Mouse (Mus musculus) hematopoietic stem cell, adult 5-6 weeks (primary cell): ENCODE measurements around the gene Bcl3. TPM values are rescaled to one million over a fixed set of nuclear protein-coding genes. Genes with fewer than 3 reads are reported as not detected.

ENCODE experiments used
- ATAC-seq, 2 experiments: fragments of 125-278 bp in 1 of 2; replicated peaks in 1 of 2; 2 replicates each; pipeline ENCODE4 v1.8.0; 2016 to 2017; ENCODE audit warnings: inconsistent platforms in 2 of 2, mild to moderate bottlenecking in 2 of 2, moderate number of reproducible peaks in 2 of 2, low read depth in 1 of 2, moderate TSS enrichment in 1 of 2; ENCODE audit not compliant: low FRiP score in 2 of 2, poor library complexity in 2 of 2, severe bottlenecking in 2 of 2, insufficient read depth in 1 of 2, low TSS enrichment in 1 of 2
- total RNA-seq: library from RNA; stranded (forward); fragments of 172-1452, 232-1000 nt; gene quantifications from 2 replicates; pipeline ENCODE4 v1.2.3, GENCODE M21; 2017

The Bcl3 gene
- total RNA-seq, 1 experiment from 2014 or later: 5.3 TPM

DNA sequence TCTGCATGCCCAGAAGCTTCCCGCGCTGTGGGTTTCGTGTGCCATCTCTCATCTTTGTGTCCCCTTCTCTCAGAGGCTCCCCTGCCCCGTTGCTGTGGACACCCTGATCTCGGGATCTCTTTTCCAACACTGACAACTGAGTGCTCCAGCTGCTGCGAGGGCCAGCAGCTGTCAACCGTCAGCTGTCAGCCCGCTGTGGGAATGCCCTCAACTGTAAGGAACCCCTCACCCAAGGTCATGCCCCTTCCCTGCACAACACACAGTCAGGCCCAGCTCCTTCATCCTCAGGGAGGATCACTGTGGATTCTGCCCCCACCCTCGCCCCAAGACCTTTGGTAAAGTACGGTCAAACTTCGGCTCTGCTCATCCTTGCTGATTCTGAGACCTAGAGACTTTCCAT lies 60.3 kb downstream of the Bcl3 start:
- ATAC-seq: no peak

- ATAC-seq: no peak
Measured at GRCm38 (mm10) chr7:19760021-19760420, 62.5 kb downstream of the Bcl3 start.

- no peak for ATAC-seq
Measured at GRCm38 (mm10) chr7:19758623-19759022, 63.9 kb downstream of the Bcl3 start.

Other genes starting within 250 kb of the Bcl3 start
- gene Zfp296, start 245.5 kb downstream of the Bcl3 start, total RNA-seq: 5.3 and 5.9 TPM in 2 replicates
- 35.4 and 44.9 TPM in 2 replicates for gene Gemin7, start 245.2 kb downstream of the Bcl3 start, total RNA-seq
- gene Clasrp, start 218.3 kb downstream of the Bcl3 start, total RNA-seq: 40.1 and 51.3 TPM in 2 replicates
- 8.7 and 12.4 TPM in 2 replicates for gene Relb, start 193.3 kb downstream of the Bcl3 start, total RNA-seq
- 21.4 and 26.4 TPM in 2 replicates for gene Clptm1, start 157.7 kb downstream of the Bcl3 start, total RNA-seq
- 6.1 TPM in 1 of 2 replicates, not detected in the other for gene Apoc2, start 144.8 kb downstream of the Bcl3 start, total RNA-seq
- gene Gm44805, start 141.3 kb downstream of the Bcl3 start, total RNA-seq: not detected in 2 replicates
- gene Apoc4, start 141.3 kb downstream of the Bcl3 start, total RNA-seq: not detected in 2 replicates
- not detected in 2 replicates for gene Apoc1, start 130.1 kb downstream of the Bcl3 start, total RNA-seq
- 167 and 314 TPM in 2 replicates for gene Apoe, start 123.6 kb downstream of the Bcl3 start, total RNA-seq
- 24.6 and 29.0 TPM in 2 replicates for gene Tomm40, start 107.3 kb downstream of the Bcl3 start, total RNA-seq
- gene Nectin2, start 72.3 kb downstream of the Bcl3 start, total RNA-seq: 2.0 and 3.8 TPM in 2 replicates
- 2.3 and 4.2 TPM in 2 replicates for gene Bcam, start 51.8 kb downstream of the Bcl3 start, total RNA-seq
- not detected in 2 replicates for gene Cblc, start 26.0 kb downstream of the Bcl3 start, total RNA-seq
- not detected in 2 replicates for gene Gm19345, start 29.2 kb upstream of the Bcl3 start, total RNA-seq
- gene Ceacam16, start 38.5 kb upstream of the Bcl3 start, total RNA-seq: 0.10 and 0.38 TPM in 2 replicates
- gene Ceacam19, start 65.2 kb upstream of the Bcl3 start, total RNA-seq: not detected in 2 replicates
- gene Pvr, start 98.4 kb upstream of the Bcl3 start, total RNA-seq: 11.1 and 13.4 TPM in 2 replicates
- not detected in 2 replicates for gene Igsf23, start 128.0 kb upstream of the Bcl3 start, total RNA-seq
- not detected in 2 replicates for gene Ceacam20, start 142.6 kb upstream of the Bcl3 start, total RNA-seq
- gene Nlrp9b, start 168.7 kb upstream of the Bcl3 start, total RNA-seq: not detected in 2 replicates